Mouse (Mus musculus): ENCODE data around the gene Csrnp3.

Gene Csrnp3

GRCm38 (mm10) chr2:65942346-65942745, 96.8 kb downstream of the Csrnp3 start:
- no peak for DNase-seq (ENCODE audit: low read depth, low spot score)

- DNase-seq (ENCODE audit: low read depth, low spot score): no peak
These were observed 103.2 kb downstream of the Csrnp3 start for GRCm38 (mm10) chr2:65948808-65949207.

GRCm38 (mm10) chr2:65953726-65954340, 108.3 kb downstream of the Csrnp3 start:
- no peak for DNase-seq (ENCODE audit: low read depth, low spot score)

- no peak for DNase-seq (ENCODE audit: low read depth, low spot score)
These were observed 110.2 kb downstream of the Csrnp3 start for GRCm38 (mm10) chr2:65955804-65956203.

- DNase-seq (ENCODE audit: low read depth, low spot score): no peak
These were observed 111.2 kb downstream of the Csrnp3 start for GRCm38 (mm10) chr2:65956727-65957126.

GRCm38 (mm10) chr2:65963420-65963819, 117.9 kb downstream of the Csrnp3 start:
- DNase-seq (ENCODE audit: low read depth, low spot score): no peak

GRCm38 (mm10) chr2:65968810-65969209, 123.2 kb downstream of the Csrnp3 start:
- no peak for DNase-seq (ENCODE audit: low read depth, low spot score)

- no peak for DNase-seq (ENCODE audit: low read depth, low spot score)
These were observed 128.3 kb downstream of the Csrnp3 start for GRCm38 (mm10) chr2:65973907-65974306.

GRCm38 (mm10) chr2:65975383-65975782, 129.8 kb downstream of the Csrnp3 start:
- no peak for DNase-seq (ENCODE audit: low read depth, low spot score)

- DNase-seq (ENCODE audit: low read depth, low spot score): no peak
These were observed 133.9 kb downstream of the Csrnp3 start for GRCm38 (mm10) chr2:65979338-65980053.

GRCm38 (mm10) chr2:65981470-65981869, 135.9 kb downstream of the Csrnp3 start:
- DNase-seq (ENCODE audit: low read depth, low spot score): no peak

GRCm38 (mm10) chr2:65981965-65982364, 136.4 kb downstream of the Csrnp3 start:
- DNase-seq (ENCODE audit: low read depth, low spot score): no peak

GRCm38 (mm10) chr2:65985706-65986105, 140.1 kb downstream of the Csrnp3 start:
- no peak for DNase-seq (ENCODE audit: low read depth, low spot score)

GRCm38 (mm10) chr2:65987069-65987468, 141.5 kb downstream of the Csrnp3 start:
- no peak for DNase-seq (ENCODE audit: low read depth, low spot score)

GRCm38 (mm10) chr2:65987588-65987987, 142.0 kb downstream of the Csrnp3 start:
- no peak for DNase-seq (ENCODE audit: low read depth, low spot score)

GRCm38 (mm10) chr2:65988788-65989187, 143.2 kb downstream of the Csrnp3 start:
- DNase-seq (ENCODE audit: low read depth, low spot score): no peak

GRCm38 (mm10) chr2:65990108-65990507, 144.5 kb downstream of the Csrnp3 start:
- DNase-seq (ENCODE audit: low read depth, low spot score): no peak

GRCm38 (mm10) chr2:65990754-65991153, 145.2 kb downstream of the Csrnp3 start:
- no peak for DNase-seq (ENCODE audit: low read depth, low spot score)

- DNase-seq (ENCODE audit: low read depth, low spot score): no peak
These were observed 147.8 kb downstream of the Csrnp3 start for GRCm38 (mm10) chr2:65993371-65993770.

- DNase-seq (ENCODE audit: low read depth, low spot score): no peak
These were observed 149.4 kb downstream of the Csrnp3 start for GRCm38 (mm10) chr2:65994886-65995468.

- no peak for DNase-seq (ENCODE audit: low read depth, low spot score)
These were observed 153.2 kb downstream of the Csrnp3 start for GRCm38 (mm10) chr2:65998747-65999146.

- DNase-seq (ENCODE audit: low read depth, low spot score): no peak
These were observed 163.6 kb downstream of the Csrnp3 start for GRCm38 (mm10) chr2:66008995-66009654.
